Mouse (Mus musculus): ENCODE measurements around the gene Veph1. TPM values are rescaled to one million over a fixed set of nuclear protein-coding genes. Genes with fewer than 3 reads are reported as not detected.

Gene Veph1
- polyA plus RNA-seq, 1 experiment from 2014 or later = 12.0 TPM

Other genes with a start within 250 kb of the Veph1 start
- gene Ptx3, start 76.9 kb downstream of the Veph1 start, polyA plus RNA-seq (2015; fragmentation: Nextera tagmentation; extraction: Ambion mirVana) = 11.6 and 12.4 TPM in 2 replicates